Mouse (Mus musculus) megakaryocyte-erythroid progenitor cell, adult 5-6 weeks (primary cell): Measurements from ENCODE around the gene Srm. TPM values are rescaled to one million over a fixed set of nuclear protein-coding genes. Genes with fewer than 3 reads are reported as not detected.
A peak's percentile ranks its signal among the peaks of the same experiment; 100 is the strongest.

Experiments used
- ATAC-seq: replicated peaks from 2 replicates; pipeline ENCODE4 v1.8.0; 2016; ENCODE audit warnings: mild to moderate bottlenecking, inconsistent platforms; ENCODE audit not compliant: severe bottlenecking, poor library complexity, low FRiP score, low TSS enrichment
- total RNA-seq, 2 experiments: library from RNA; stranded (forward) in 1 of 2; stranded (reverse) in 1 of 2; fragments of 200-1000, 215-1000 nt in 1 of 2; fragments of >200 nt in 1 of 2; fragmentation: Nextera tagmentation in 1 of 2; gene quantifications; 2 replicates each; pipeline ENCODE4 v1.2.3; 2014 to 2017

Srm gene
- total RNA-seq (2014; fragmentation: Nextera tagmentation) = 261 and 281 TPM in 2 replicates
- total RNA-seq (2017) = 31.8 and 77.4 TPM in 2 replicates

GRCm38 (mm10) chr4:148591171-148591630 lies at the start of gene Srm:
Gene Srm, plus strand, starts transcription at chr4:148591503.
- ATAC-seq = peak; percentile 96

GRCm38 (mm10) chr4:148549106-148549505 lies 42.2 kb upstream of the Srm start:
- no peak for ATAC-seq

- 0 out of 2 replicates have a peak, but pooled peaks have one; percentile 28 for ATAC-seq
These were observed 33.5 kb upstream of the Srm start for GRCm38 (mm10) chr4:148557766-148558165.

- ATAC-seq = peak; percentile 89
These were observed 32.9 kb upstream of the Srm start, which contains the start of gene Exosc10 for GRCm38 (mm10) chr4:148558297-148559000. Gene Exosc10, plus strand, starts transcription at chr4:148558429.

GRCm38 (mm10) chr4:148562676-148563075 lies 28.6 kb upstream of the Srm start:
- no peak for ATAC-seq

- ATAC-seq = no peak
These were observed 27.7 kb upstream of the Srm start for GRCm38 (mm10) chr4:148563595-148563994.

- no peak for ATAC-seq
These were observed 21.2 kb upstream of the Srm start for GRCm38 (mm10) chr4:148570138-148570537.

GRCm38 (mm10) chr4:148570693-148571295 lies 20.5 kb upstream of the Srm start:
- ATAC-seq = no peak

- no peak for ATAC-seq
These were observed 18.1 kb upstream of the Srm start for GRCm38 (mm10) chr4:148573222-148573621.

GRCm38 (mm10) chr4:148580765-148581164 lies 10.5 kb upstream of the Srm start:
- ATAC-seq = no peak

- no peak for ATAC-seq
These were observed 9.9 kb upstream of the Srm start for GRCm38 (mm10) chr4:148581422-148581821.

- peak; percentile 66 for ATAC-seq
These were observed 8.0 kb upstream of the Srm start for GRCm38 (mm10) chr4:148583257-148583656.

GRCm38 (mm10) chr4:148586648-148587047 lies 4.7 kb upstream of the Srm start:
- no peak for ATAC-seq

GRCm38 (mm10) chr4:148588793-148589192 lies 2.5 kb upstream of the Srm start:
- ATAC-seq = no peak

- no peak for ATAC-seq
These were observed 1.7 kb upstream of the Srm start for GRCm38 (mm10) chr4:148589565-148589964.

GRCm38 (mm10) chr4:148590421-148591170 lies 707 bp upstream of the Srm start:
- peak; percentile 39 for ATAC-seq

- 0 out of 2 replicates have a peak, but pooled peaks have one; percentile 2 for ATAC-seq
These were observed 506 bp downstream of the Srm start for GRCm38 (mm10) chr4:148591637-148592380.

GRCm38 (mm10) chr4:148593996-148594395 lies 2.7 kb downstream of the Srm start:
- ATAC-seq = no peak

- ATAC-seq = no peak
These were observed 4.6 kb downstream of the Srm start for GRCm38 (mm10) chr4:148595916-148596315.
